Mouse (Mus musculus) kidney, embryonic 14.5 days (tissue): Measurements from ENCODE around the gene Atad3a. TPM values are rescaled to one million over a fixed set of nuclear protein-coding genes. Genes with fewer than 3 reads are reported as not detected.

Source experiments
- ATAC-seq: fragments of 200-750 bp; cut with Nextera tagmentation; 2 replicates; pipeline ENCODE4 v1.8.0; 2017; ENCODE audit warnings: moderate number of reproducible peaks, mild to moderate bottlenecking, moderate TSS enrichment, moderate library complexity; ENCODE audit not compliant: low FRiP score, low TSS enrichment
- H3K27ac ChIP-seq: fragments of 300-500 bp; sonication (generic); 2 replicates; pipeline ENCODE4 v1.5.1; 2014; ENCODE audit warnings: low read depth, mild to moderate bottlenecking, low read length, moderate library complexity, mixed read lengths
- H3K27me3 ChIP-seq: fragments of 300-500 bp; sonication (generic); 2 replicates; pipeline ENCODE4 v1.6.1; 2014; ENCODE audit warnings: mild to moderate bottlenecking, low read length; ENCODE audit not compliant: control insufficient read depth, insufficient read depth
- H3K36me3 ChIP-seq: fragments of 300-500 bp; sonication (generic); 2 replicates; pipeline ENCODE4 v1.6.1; 2014; ENCODE audit warnings: low read length, mixed read lengths; ENCODE audit not compliant: control insufficient read depth, insufficient read depth
- H3K4me1 ChIP-seq: fragments of 300-500 bp; sonication (generic); 2 replicates; pipeline ENCODE4 v1.6.1; 2014; ENCODE audit warnings: low read length, mixed read lengths; ENCODE audit not compliant: control insufficient read depth, insufficient read depth
- H3K4me2 ChIP-seq: fragments of 300-500 bp; sonication (generic); replicated peaks from 2 replicates; pipeline ENCODE4 v1.6.1; 2014; ENCODE audit warnings: low read depth, mild to moderate bottlenecking, low read length
- H3K4me3 ChIP-seq: fragments of 300-500 bp; sonication (generic); 2 replicates; pipeline ENCODE4 v1.5.1; 2014; ENCODE audit warnings: mild to moderate bottlenecking, low read length
- H3K9ac ChIP-seq: fragments of 300-500 bp; sonication (generic); 2 replicates; pipeline ENCODE4 v1.6.1; 2014; ENCODE audit warnings: low read depth, mild to moderate bottlenecking, low read length, moderate library complexity
- H3K9me3 ChIP-seq: fragments of 300-500 bp; sonication (generic); 2 replicates; pipeline ENCODE4 v1.6.1; 2016; ENCODE audit warnings: low read length; ENCODE audit not compliant: control insufficient read depth
- WGBS: fragments of 180-500 bp; shearing (Covaris S2); extraction: QIAGEN DNeasy Blood & Tissue Kit; methylation state at CpG from one replicate; pipeline ENCODE4 v1.1.7; 2014; 5-methylcytosine and 5-hydroxymethylcytosine counted together
- polyA plus RNA-seq: library from polyadenylated mRNA; unstranded; fragments of >200 nt; fragmentation: Nextera tagmentation; extraction: Ambion mirVana; gene quantifications from 2 replicates; pipeline ENCODE4 v1.2.1, GENCODE M21; 2014

Gene Atad3a
- polyA plus RNA-seq, 1 experiment from 2014 or later, result 112 TPM

GRCm38 (mm10) chr4:155735788-155736187 is 25.1 kb downstream of the Atad3a start:
- 75% methylated on average over 5 of the region's 5 CpGs for WGBS
- no peaks in the 10 kb centered on the region for H3K9me3 ChIP-seq
- H3K9ac ChIP-seq, result peak overlapping the region; percentile 86
- no peaks in the 10 kb centered on the region for H3K27me3 ChIP-seq
- no peak for ATAC-seq
- H3K27ac ChIP-seq, result no peak overlapping the region
- H3K4me2 ChIP-seq, result peak overlapping the region; percentile 91
- peak overlapping the region; percentile 76 for H3K4me3 ChIP-seq
- H3K36me3 ChIP-seq, result peaks cover 35% of the 10 kb centered on the region
- H3K4me1 ChIP-seq, result peaks cover 15% of the 10 kb centered on the region

- H3K27ac ChIP-seq, result peak overlapping the region; percentile 82
- peaks cover 29% of the 10 kb centered on the region for H3K36me3 ChIP-seq
- H3K4me2 ChIP-seq, result peak overlapping the region; percentile 91
- peaks cover 15% of the 10 kb centered on the region for H3K4me1 ChIP-seq
- peak; percentile 75 for ATAC-seq
- no peaks in the 10 kb centered on the region for H3K27me3 ChIP-seq
- under 1% methylated on average over 45 of the region's 79 CpGs for WGBS
- no peaks in the 10 kb centered on the region for H3K9me3 ChIP-seq
- peak overlapping the region; percentile 76 for H3K4me3 ChIP-seq
- H3K9ac ChIP-seq, result peak overlapping the region; percentile 86
Measured at GRCm38 (mm10) chr4:155734951-155735702, 25.8 kb downstream of the Atad3a start.

- Histone ChIP-seq H3K4me2 (peak within 1 kb of the TSS; percentile 91), H3K27me3 (no peaks in the 10 kb centered on the region), H3K4me1 (peaks cover 15% of the 10 kb centered on the region), H3K27ac (peak within 1 kb of the TSS; percentile 82), H3K36me3 (peaks cover 22% of the 10 kb centered on the region), H3K9me3 (no peaks in the 10 kb centered on the region), H3K9ac (peak within 1 kb of the TSS; percentile 86), H3K4me3 (peak within 1 kb of the TSS; percentile 76)
- WGBS, result 2% methylated on average over 27 of the region's 35 CpGs
- peak; percentile 93 for ATAC-seq
Measured at GRCm38 (mm10) chr4:155734350-155734941, 26.4 kb downstream of the Atad3a start, which contains the start of gene Tmem240. Gene Tmem240, plus strand, starts transcription at chr4:155734800.

GRCm38 (mm10) chr4:155733267-155733666 is 27.6 kb downstream of the Atad3a start:
- no peak for ATAC-seq
- Histone ChIP-seq H3K4me3 (no peak overlapping the region), H3K27ac (no peak overlapping the region), H3K9me3 (no peaks in the 10 kb centered on the region), H3K9ac (no peak overlapping the region; the same call in 1 of the 2 replicates), H3K4me2 (no peak overlapping the region), H3K36me3 (peaks cover 23% of the 10 kb centered on the region), H3K27me3 (no peaks in the 10 kb centered on the region), H3K4me1 (peaks cover 15% of the 10 kb centered on the region)
- 89% methylated on average over 10 of the region's 10 CpGs for WGBS

GRCm38 (mm10) chr4:155727993-155728392 is 32.9 kb downstream of the Atad3a start:
- ATAC-seq, result no peak
- 87% methylated on average over 2 of the region's 2 CpGs for WGBS
- Histone ChIP-seq H3K27me3 (no peaks in the 10 kb centered on the region), H3K27ac (no peak overlapping the region), H3K9ac (no peak overlapping the region), H3K9me3 (no peaks in the 10 kb centered on the region), H3K4me3 (no peak overlapping the region), H3K36me3 (peaks cover 17% of the 10 kb centered on the region), H3K4me2 (no peak overlapping the region), H3K4me1 (no peaks in the 10 kb centered on the region)

GRCm38 (mm10) chr4:155721668-155722083 is 39.2 kb downstream of the Atad3a start:
- no peak overlapping the region for H3K9ac ChIP-seq
- no peak overlapping the region for H3K27ac ChIP-seq
- H3K36me3 ChIP-seq, result peaks cover 21% of the 10 kb centered on the region
- H3K9me3 ChIP-seq, result no peaks in the 10 kb centered on the region
- no peak overlapping the region for H3K4me3 ChIP-seq
- no peaks in the 10 kb centered on the region for H3K4me1 ChIP-seq
- H3K4me2 ChIP-seq, result no peak overlapping the region
- 68% methylated on average over 4 of the region's 4 CpGs for WGBS
- 0 out of 2 replicates have a peak, but pooled peaks have one; percentile 55 for ATAC-seq
- H3K27me3 ChIP-seq, result no peaks in the 10 kb centered on the region

- WGBS, result 54% methylated on average over 6 of the region's 6 CpGs
- H3K4me1 ChIP-seq, result peaks cover 5% of the 10 kb centered on the region; the same call in 1 of the 2 replicates
- no peak overlapping the region for H3K9ac ChIP-seq
- no peak for ATAC-seq
- no peaks in the 10 kb centered on the region for H3K9me3 ChIP-seq
- H3K27ac ChIP-seq, result no peak overlapping the region
- no peak overlapping the region for H3K4me3 ChIP-seq
- H3K36me3 ChIP-seq, result peaks cover 12% of the 10 kb centered on the region
- no peak overlapping the region for H3K4me2 ChIP-seq
- H3K27me3 ChIP-seq, result no peaks in the 10 kb centered on the region
Measured at GRCm38 (mm10) chr4:155710521-155711252, 50.2 kb downstream of the Atad3a start.

- Histone ChIP-seq H3K4me2 (no peak overlapping the region), H3K4me3 (no peak overlapping the region), H3K9me3 (no peaks in the 10 kb centered on the region), H3K4me1 (peaks cover 5% of the 10 kb centered on the region; the same call in 1 of the 2 replicates), H3K36me3 (peaks cover 4% of the 10 kb centered on the region; the same call in 1 of the 2 replicates), H3K27me3 (no peaks in the 10 kb centered on the region), H3K27ac (no peak overlapping the region), H3K9ac (no peak overlapping the region)
- ATAC-seq, result no peak
Measured at GRCm38 (mm10) chr4:155708988-155709387, 51.9 kb downstream of the Atad3a start.
